Mouse (Mus musculus): ENCODE results near the gene Map6d1.

Map6d1 gene

DNA sequence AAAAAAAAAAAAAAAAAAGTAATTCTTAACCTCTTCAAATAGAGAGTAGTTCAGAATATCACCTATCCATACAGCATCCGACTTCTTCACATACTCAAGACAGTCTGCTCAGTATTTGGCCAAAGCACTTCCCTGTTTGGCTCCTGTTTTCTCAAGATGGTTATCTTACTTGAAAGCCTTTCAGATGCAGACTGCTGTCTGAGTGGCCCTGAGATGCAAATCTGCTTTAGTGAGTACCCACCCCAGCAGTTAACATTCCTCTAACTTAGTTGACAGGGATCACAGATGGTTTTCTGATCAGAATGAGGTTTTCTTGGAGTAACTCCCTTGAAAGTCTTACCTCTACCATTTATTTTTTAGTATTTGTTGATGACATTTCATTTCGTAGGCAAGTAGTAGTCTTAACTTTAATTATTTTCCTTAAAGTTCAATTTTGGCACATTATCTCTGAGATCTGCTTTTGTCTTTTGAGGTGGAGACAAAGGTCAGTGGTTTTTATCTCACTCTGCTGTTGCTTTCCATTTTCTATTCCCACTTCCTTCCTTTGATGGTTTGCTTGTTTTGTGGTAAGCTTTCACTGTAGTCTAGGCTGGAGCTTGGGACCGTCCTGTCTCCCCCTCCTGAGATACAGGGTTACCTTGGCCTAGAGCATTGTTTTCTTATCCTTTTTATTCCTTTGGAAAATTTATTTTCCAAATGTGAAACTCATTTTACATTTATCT lies 49.8 kb downstream of the Map6d1 start:
- in situ Hi-C loops (cut with MboI, MseI): no loop called here

- in situ Hi-C loops (cut with MboI, MseI): no loop called here
Observed at GRCm38 (mm10) chr16:20185368-20185767, 55.8 kb downstream of the Map6d1 start.
